Mouse (Mus musculus): ENCODE results near the gene Tsen34. TPM values are rescaled to one million over a fixed set of nuclear protein-coding genes. Genes with fewer than 3 reads are reported as not detected.
"Not testable (repeated sequence)": the region's sequence is repeated elsewhere in the genome, so short reads cannot be mapped to it uniquely, and the experiment has no call there.

Gene Tsen34
- polyA plus RNA-seq, 1 experiment from 2014 or later, result 258 TPM

GRCm38 (mm10) chr7:3683908-3684550 lies 8.6 kb upstream of the Tsen34 start:
- H3K36me3 ChIP-seq (ENCODE audit: control insufficient read depth, insufficient read depth, low read length), result peaks cover 15% of the 10 kb centered on the region
- WGBS, result 69% methylated on average over 10 of the region's 10 CpGs
- no peaks in the 10 kb centered on the region for H3K9me3 ChIP-seq (ENCODE audit: control insufficient read depth, low read length)
- H3K4me1 ChIP-seq (replicated peaks; ENCODE audit: control insufficient read depth, insufficient read depth, low read length), result no peaks in the 10 kb centered on the region
- no peak overlapping the region for H3K4me2 ChIP-seq (ENCODE audit: low read depth, low read length)
- no peak overlapping the region for H3K9ac ChIP-seq (ENCODE audit: low read length)
- ATAC-seq (ENCODE audit: low read depth), result peak; percentile 69
- H3K4me3 ChIP-seq (ENCODE audit: low read length), result no peak overlapping the region
- no peak overlapping the region for H3K27ac ChIP-seq (ENCODE audit: low read length)
- H3K27me3 ChIP-seq (ENCODE audit: control insufficient read depth, insufficient read depth, low read depth, low read length), result no peaks in the 10 kb centered on the region

GRCm38 (mm10) chr7:3684698-3685097 lies 8.0 kb upstream of the Tsen34 start:
- ATAC-seq (ENCODE audit: low read depth), result no peak
- WGBS, result 87% methylated on average over 8 of the region's 8 CpGs
- no peak overlapping the region for H3K4me3 ChIP-seq (ENCODE audit: low read length)
- H3K4me1 ChIP-seq (replicated peaks; ENCODE audit: control insufficient read depth, insufficient read depth, low read length), result no peaks in the 10 kb centered on the region
- H3K27ac ChIP-seq (ENCODE audit: low read length), result no peak overlapping the region
- no peaks in the 10 kb centered on the region for H3K9me3 ChIP-seq (ENCODE audit: control insufficient read depth, low read length)
- H3K9ac ChIP-seq (ENCODE audit: low read length), result no peak overlapping the region
- H3K27me3 ChIP-seq (ENCODE audit: control insufficient read depth, insufficient read depth, low read depth, low read length), result no peaks in the 10 kb centered on the region
- H3K36me3 ChIP-seq (ENCODE audit: control insufficient read depth, insufficient read depth, low read length), result peaks cover 15% of the 10 kb centered on the region
- H3K4me2 ChIP-seq (ENCODE audit: low read depth, low read length), result no peak overlapping the region

- H3K4me3 ChIP-seq (ENCODE audit: low read length), result no peak overlapping the region
- no peak overlapping the region for H3K9ac ChIP-seq (ENCODE audit: low read length)
- no peak overlapping the region for H3K4me2 ChIP-seq (ENCODE audit: low read depth, low read length)
- WGBS, result 84% methylated on average over 31 of the region's 31 CpGs
- no peak overlapping the region for H3K27ac ChIP-seq (ENCODE audit: low read length)
- peaks cover 12% of the 10 kb centered on the region for H3K36me3 ChIP-seq (ENCODE audit: control insufficient read depth, insufficient read depth, low read length)
- no peaks in the 10 kb centered on the region for H3K9me3 ChIP-seq (ENCODE audit: control insufficient read depth, low read length)
- H3K4me1 ChIP-seq (replicated peaks; ENCODE audit: control insufficient read depth, insufficient read depth, low read length), result no peaks in the 10 kb centered on the region
- no peaks in the 10 kb centered on the region for H3K27me3 ChIP-seq (ENCODE audit: control insufficient read depth, insufficient read depth, low read depth, low read length)
- no peak for ATAC-seq (ENCODE audit: low read depth)
Observed at GRCm38 (mm10) chr7:3685400-3686187, 7.1 kb upstream of the Tsen34 start.

- H3K4me2 ChIP-seq (ENCODE audit: low read depth, low read length), result peak overlapping the region; percentile 85
- peak overlapping the region; percentile 83 for H3K4me3 ChIP-seq (ENCODE audit: low read length)
- WGBS, result 26% methylated on average over 3 of the region's 3 CpGs
- no peaks in the 10 kb centered on the region for H3K27me3 ChIP-seq (ENCODE audit: control insufficient read depth, insufficient read depth, low read depth, low read length)
- H3K36me3 ChIP-seq (ENCODE audit: control insufficient read depth, insufficient read depth, low read length), result peaks cover 10% of the 10 kb centered on the region
- peak overlapping the region; percentile 96 for H3K9ac ChIP-seq (ENCODE audit: low read length)
- H3K9me3 ChIP-seq (ENCODE audit: control insufficient read depth, low read length), result no peaks in the 10 kb centered on the region
- no peak for ATAC-seq (ENCODE audit: low read depth)
- peak overlapping the region; percentile 98; the same call in 1 of the 2 replicates for H3K27ac ChIP-seq (ENCODE audit: low read length)
- peaks cover 17% of the 10 kb centered on the region for H3K4me1 ChIP-seq (replicated peaks; ENCODE audit: control insufficient read depth, insufficient read depth, low read length)
Observed at GRCm38 (mm10) chr7:3691919-3692318, 744 bp upstream of the Tsen34 start.

- Histone ChIP-seq H3K9ac (ENCODE audit: low read length) (peak within 1 kb of the TSS; percentile 96), H3K4me3 (ENCODE audit: low read length) (peak within 1 kb of the TSS; percentile 83), H3K36me3 (ENCODE audit: control insufficient read depth, insufficient read depth, low read length) (peaks cover 16% of the 10 kb centered on the region), H3K9me3 (ENCODE audit: control insufficient read depth, low read length) (no peaks in the 10 kb centered on the region), H3K4me1 (replicated peaks; ENCODE audit: control insufficient read depth, insufficient read depth, low read length) (peaks cover 17% of the 10 kb centered on the region), H3K4me2 (ENCODE audit: low read depth, low read length) (peak within 1 kb of the TSS; percentile 85), H3K27me3 (ENCODE audit: control insufficient read depth, insufficient read depth, low read depth, low read length) (no peaks in the 10 kb centered on the region), H3K27ac (ENCODE audit: low read length) (peak within 1 kb of the TSS; percentile 98)
- peak; percentile 90 for ATAC-seq (ENCODE audit: low read depth)
- under 1% methylated on average over 55 of the region's 55 CpGs for WGBS
Observed at GRCm38 (mm10) chr7:3692987-3693808, 535 bp downstream of the Tsen34 start, which contains the start of gene Mboat7. Mboat7 (minus strand) TSS chr7:3693523.

- peaks cover 17% of the 10 kb centered on the region for H3K4me1 ChIP-seq (replicated peaks; ENCODE audit: control insufficient read depth, insufficient read depth, low read length)
- H3K9ac ChIP-seq (ENCODE audit: low read length), result peak overlapping the region; percentile 96
- ATAC-seq (ENCODE audit: low read depth), result no peak
- peaks cover 19% of the 10 kb centered on the region for H3K36me3 ChIP-seq (ENCODE audit: control insufficient read depth, insufficient read depth, low read length)
- H3K27me3 ChIP-seq (ENCODE audit: control insufficient read depth, insufficient read depth, low read depth, low read length), result no peaks in the 10 kb centered on the region
- WGBS, result 0% methylated on average over 18 of the region's 18 CpGs
- H3K9me3 ChIP-seq (ENCODE audit: control insufficient read depth, low read length), result no peaks in the 10 kb centered on the region
- peak overlapping the region; percentile 98 for H3K27ac ChIP-seq (ENCODE audit: low read length)
- H3K4me3 ChIP-seq (ENCODE audit: low read length), result peak overlapping the region; percentile 83
- peak overlapping the region; percentile 85 for H3K4me2 ChIP-seq (ENCODE audit: low read depth, low read length)
Observed at GRCm38 (mm10) chr7:3693809-3694075, 1.1 kb downstream of the Tsen34 start.

- 1% methylated on average over 48 of the region's 55 CpGs for WGBS
- ATAC-seq (ENCODE audit: low read depth), result peak; percentile 73
- H3K9ac ChIP-seq (ENCODE audit: low read length), result peak overlapping the region; percentile 96
- H3K4me3 ChIP-seq (ENCODE audit: low read length), result peak overlapping the region; percentile 83
- no peaks in the 10 kb centered on the region for H3K9me3 ChIP-seq (ENCODE audit: control insufficient read depth, low read length)
- H3K27ac ChIP-seq (ENCODE audit: low read length), result peak overlapping the region; percentile 98
- peak overlapping the region; percentile 85 for H3K4me2 ChIP-seq (ENCODE audit: low read depth, low read length)
- H3K4me1 ChIP-seq (replicated peaks; ENCODE audit: control insufficient read depth, insufficient read depth, low read length), result peaks cover 17% of the 10 kb centered on the region
- no peaks in the 10 kb centered on the region for H3K27me3 ChIP-seq (ENCODE audit: control insufficient read depth, insufficient read depth, low read depth, low read length)
- peaks cover 25% of the 10 kb centered on the region for H3K36me3 ChIP-seq (ENCODE audit: control insufficient read depth, insufficient read depth, low read length)
Observed at GRCm38 (mm10) chr7:3694076-3694948, 1.6 kb downstream of the Tsen34 start.

GRCm38 (mm10) chr7:3694949-3695305 lies 2.3 kb downstream of the Tsen34 start:
- Histone ChIP-seq H3K4me2 (ENCODE audit: low read depth, low read length) (peak overlapping the region; percentile 85), H3K27ac (ENCODE audit: low read length) (peak overlapping the region; percentile 98), H3K9ac (ENCODE audit: low read length) (peak overlapping the region; percentile 96), H3K36me3 (ENCODE audit: control insufficient read depth, insufficient read depth, low read length) (peaks cover 28% of the 10 kb centered on the region), H3K4me1 (replicated peaks; ENCODE audit: control insufficient read depth, insufficient read depth, low read length) (peaks cover 17% of the 10 kb centered on the region), H3K4me3 (ENCODE audit: low read length) (peak overlapping the region; percentile 83)
- H3K27me3 ChIP-seq (ENCODE audit: control insufficient read depth, insufficient read depth, low read depth, low read length); H3K9me3 ChIP-seq (ENCODE audit: control insufficient read depth, low read length); ATAC-seq (ENCODE audit: low read depth): not testable (repeated sequence)
- 1% methylated on average over 9 of the region's 9 CpGs for WGBS
